Mouse (Mus musculus) spleen, embryonic (tissue): Measurements from ENCODE around the gene Obsl1.

Experiments used
- CTCF ChIA-PET: fragments of 350-600 bp; sonication (Branson Sonifier 250); formaldehyde crosslinking; loops from one replicate; lab custom pipeline; 2022; lab: Charles Lee

Obsl1 gene

GRCm38 (mm10) chr1:75487405-75488161, 18.7 kb downstream of the Obsl1 start:
- CTCF ChIA-PET = interaction anchor here (0.6 kb wide), 1 partner anchor 34 kb away, joined by 3 read pairs; no protein-coding TSS in a partner anchor

GRCm38 (mm10) chr1:75487040-75487404, 19.2 kb downstream of the Obsl1 start:
- CTCF ChIA-PET = interaction anchor here (0.6 kb wide), 1 partner anchor 35 kb away, joined by 3 read pairs; no protein-coding TSS in a partner anchor

- CTCF ChIA-PET = interaction anchor here (0.6 kb wide), 1 partner anchor 35 kb away, joined by 3 read pairs; no protein-coding TSS in a partner anchor
Measured at GRCm38 (mm10) chr1:75486561-75486960, 19.7 kb downstream of the Obsl1 start.

- CTCF ChIA-PET = no interaction called here
Measured at GRCm38 (mm10) chr1:75480735-75481134, 25.5 kb downstream of the Obsl1 start.

- CTCF ChIA-PET = no interaction called here
Measured at GRCm38 (mm10) chr1:75480036-75480435, 26.2 kb downstream of the Obsl1 start.

- CTCF ChIA-PET = interaction anchor here (1.7 kb wide), 1 partner anchor 41 kb away, joined by 7 read pairs; no protein-coding TSS in a partner anchor
Measured at GRCm38 (mm10) chr1:75479635-75479989, 26.6 kb downstream of the Obsl1 start.

- CTCF ChIA-PET = interaction anchor here (1.7 kb wide), 1 partner anchor 41 kb away, joined by 7 read pairs; no protein-coding TSS in a partner anchor
Measured at GRCm38 (mm10) chr1:75478916-75479634, 27.2 kb downstream of the Obsl1 start, which contains the start of the genes Chpf and Tmem198. Gene Chpf, minus strand, starts transcription at chr1:75479307. Gene Tmem198, plus strand, starts transcription at chr1:75479532.

GRCm38 (mm10) chr1:75478497-75478896, 27.8 kb downstream of the Obsl1 start:
- CTCF ChIA-PET = interaction anchor here (1.7 kb wide), 1 partner anchor 42 kb away, joined by 7 read pairs; no protein-coding TSS in a partner anchor

GRCm38 (mm10) chr1:75477966-75478290, 28.3 kb downstream of the Obsl1 start:
- CTCF ChIA-PET = interaction anchor here (0.6 to 1.7 kb wide), 3 partner anchors 13 to 43 kb away, joined by 3 to 7 read pairs (median 3); no protein-coding TSS in a partner anchor

- CTCF ChIA-PET = interaction anchor here (0.5 to 1.2 kb wide), 4 partner anchors 14 to 97 kb away, joined by 3 read pairs; no protein-coding TSS in a partner anchor
Measured at GRCm38 (mm10) chr1:75477264-75477965, 28.8 kb downstream of the Obsl1 start.

GRCm38 (mm10) chr1:75476441-75476840, 29.8 kb downstream of the Obsl1 start:
- CTCF ChIA-PET = interaction anchor here (1.1 to 1.3 kb wide), 2 partner anchors 28 to 85 kb away, joined by 3 read pairs; no protein-coding TSS in a partner anchor

GRCm38 (mm10) chr1:75469287-75469825, 36.9 kb downstream of the Obsl1 start:
- CTCF ChIA-PET = no interaction called here

GRCm38 (mm10) chr1:75467215-75467927, 38.9 kb downstream of the Obsl1 start:
- CTCF ChIA-PET = interaction anchor here (0.7 to 1.1 kb wide), 4 partner anchors 19 to 232 kb away, joined by 3 read pairs; no protein-coding TSS in a partner anchor

GRCm38 (mm10) chr1:75463652-75464204, 42.5 kb downstream of the Obsl1 start:
- CTCF ChIA-PET = interaction anchor here (1.4 kb wide), 1 partner anchor 15 kb away, joined by 3 read pairs; no protein-coding TSS in a partner anchor

GRCm38 (mm10) chr1:75462636-75463035, 43.6 kb downstream of the Obsl1 start:
- CTCF ChIA-PET = interaction anchor here (0.7 to 1.4 kb wide), 2 partner anchors 14 to 302 kb away, joined by 3 read pairs; no protein-coding TSS in a partner anchor

- CTCF ChIA-PET = no interaction called here
Measured at GRCm38 (mm10) chr1:75460297-75460696, 46.0 kb downstream of the Obsl1 start.

- CTCF ChIA-PET = interaction anchor here (0.7 kb wide), 1 partner anchor 1943 kb away, joined by 11 read pairs; no protein-coding TSS in a partner anchor
Measured at GRCm38 (mm10) chr1:75458789-75459684, 47.2 kb downstream of the Obsl1 start.

GRCm38 (mm10) chr1:75458025-75458788, 48.0 kb downstream of the Obsl1 start:
- CTCF ChIA-PET = interaction anchor here (1.0 kb wide), 1 partner anchor 10 kb away, joined by 9 read pairs; no protein-coding TSS in a partner anchor
